Mouse (Mus musculus) WW6 (cell line): ENCODE data around the gene Zfp157.
"Not testable (repeated sequence)": the region's sequence is repeated elsewhere in the genome, so short reads cannot be mapped to it uniquely, and the experiment has no call there.

Experiments
- DNase-seq: peaks from one replicate; pipeline ENCODE4 v3.0.0-alpha.2; 2013; ENCODE audit warnings: low read depth, low spot score

The Zfp157 gene

DNA sequence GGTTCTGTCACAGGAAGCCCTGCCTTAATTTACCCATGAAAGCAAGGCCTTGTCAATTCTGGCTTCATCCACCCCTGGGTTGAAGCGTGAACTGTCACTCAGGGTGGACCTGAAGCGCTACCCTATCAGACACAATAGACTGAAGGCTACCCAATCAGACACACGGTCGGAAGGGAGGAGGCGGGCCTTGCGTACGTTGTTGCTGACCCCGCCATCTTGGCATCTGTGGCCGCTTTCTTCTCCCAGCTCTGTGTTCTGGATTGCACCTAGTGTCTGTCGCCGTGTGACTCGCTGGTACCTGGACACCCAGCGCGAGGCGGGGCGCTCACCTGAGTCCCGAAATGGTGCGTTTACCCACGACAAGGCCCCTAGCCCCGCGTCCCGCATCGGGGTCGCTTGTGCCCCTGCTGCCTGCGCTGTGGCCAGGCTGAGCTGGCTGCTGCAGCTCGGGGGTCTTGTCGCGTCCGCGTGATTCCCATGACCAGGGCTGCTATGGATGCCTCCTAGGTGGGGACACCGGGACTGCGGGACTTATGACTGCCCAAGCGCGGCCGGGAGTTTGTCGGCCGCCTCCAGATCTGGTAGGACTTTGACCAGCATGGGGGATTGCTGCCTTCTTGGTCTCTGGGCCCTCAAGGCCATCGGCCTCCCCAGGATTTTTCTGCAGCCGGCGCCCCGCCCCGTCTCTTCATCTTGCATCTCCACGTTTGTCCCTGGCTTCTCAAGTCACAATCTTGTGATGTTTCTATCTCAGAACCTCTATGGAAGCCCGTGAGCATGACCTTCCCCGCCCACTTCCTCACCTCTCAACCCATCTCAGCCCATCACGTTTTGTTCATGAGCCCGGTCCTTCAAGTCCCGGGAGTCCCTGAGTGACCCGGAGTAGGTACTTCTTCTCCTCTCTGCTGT lies at the start of gene Zfp157:
Zfp157 (plus strand) TSS at position 183 of the 909 bp plus-strand sequence.
- peak; percentile 76 for DNase-seq

DNA sequence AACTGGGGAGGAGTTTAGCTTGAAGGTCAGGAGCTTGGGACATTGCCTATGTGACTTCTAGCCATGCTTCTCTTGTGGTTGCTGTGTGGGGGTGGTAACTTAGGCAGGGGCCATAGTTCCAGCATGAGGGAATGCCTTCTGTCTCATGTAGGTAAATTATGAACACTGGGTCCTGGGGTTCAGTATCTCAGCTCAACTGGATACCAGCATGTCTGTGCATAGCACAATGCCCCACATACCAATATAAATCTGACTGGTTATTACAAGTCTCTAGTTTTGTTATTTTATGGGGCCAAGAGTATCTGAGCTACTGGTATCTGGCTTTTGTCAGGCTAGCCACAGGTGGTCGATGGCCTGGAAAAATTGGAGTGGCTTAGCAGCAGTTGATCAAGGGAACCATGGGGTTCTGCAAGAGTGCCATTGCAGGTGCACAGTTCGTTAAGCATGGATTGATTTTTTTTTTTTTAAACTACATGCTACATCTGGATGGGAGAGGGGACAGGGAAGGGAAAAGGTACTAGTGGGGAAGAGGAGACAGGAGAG lies 43.4 kb upstream of the Zfp157 start:
- no peak for DNase-seq

DNA sequence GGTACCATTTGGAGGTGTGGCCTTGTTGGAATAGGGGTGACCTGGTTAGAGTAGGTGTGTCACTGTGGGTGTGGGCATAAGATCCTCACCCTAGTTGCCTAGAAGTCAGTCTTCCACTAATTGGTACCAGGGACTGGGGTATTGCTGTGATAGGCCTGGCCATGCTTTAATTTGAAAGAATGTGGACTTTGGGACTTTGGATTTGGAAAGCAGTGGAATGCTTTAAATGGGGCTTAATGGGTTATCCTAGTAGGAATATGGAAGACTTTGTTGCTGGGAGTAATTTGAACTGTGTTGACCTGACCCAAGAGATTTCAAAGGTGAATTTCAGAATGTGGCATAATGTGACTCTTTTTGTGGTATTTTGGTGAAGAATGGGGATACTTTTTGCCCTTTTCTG lies 40.8 kb upstream of the Zfp157 start:
- not testable (repeated sequence) for DNase-seq

DNA sequence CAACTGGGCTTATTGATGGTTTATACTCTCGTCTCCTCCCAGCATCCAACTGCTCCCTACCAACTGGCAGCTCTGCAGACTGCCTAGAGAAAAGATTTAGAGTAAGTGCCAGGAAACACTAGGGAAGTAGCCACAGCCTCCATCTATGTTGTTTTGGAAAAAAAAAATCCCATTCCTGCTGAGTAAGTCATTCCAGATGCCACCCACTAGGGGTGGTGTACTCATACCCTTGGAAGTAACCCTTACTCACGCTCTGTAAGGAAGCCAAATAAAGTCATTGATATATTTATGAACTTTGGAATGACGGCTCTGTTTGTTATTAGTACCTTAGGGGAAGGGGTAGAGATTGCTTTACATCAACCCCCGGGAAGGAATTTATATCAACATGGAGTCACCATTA lies 17.1 kb downstream of the Zfp157 start:
- DNase-seq, result no peak

DNA sequence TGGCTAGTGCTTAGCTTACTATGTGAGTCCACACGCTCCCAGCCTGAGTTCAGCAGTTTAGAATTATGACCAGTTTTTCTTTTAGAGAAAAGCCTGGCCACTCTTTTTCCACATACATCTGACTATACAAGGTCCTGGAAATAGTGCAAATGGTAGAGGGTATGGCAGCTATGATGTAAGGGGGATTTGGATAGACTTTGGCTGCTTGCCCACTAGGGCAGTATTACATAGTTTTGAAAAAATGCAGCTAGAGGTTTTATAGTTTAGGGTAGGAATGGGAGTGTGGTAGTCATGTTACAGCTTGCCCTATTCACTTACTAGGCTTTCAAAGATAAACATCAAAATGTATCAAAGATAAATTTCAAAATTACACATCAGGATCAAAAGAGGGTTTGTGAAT lies 17.8 kb downstream of the Zfp157 start:
- DNase-seq, result no peak

DNA sequence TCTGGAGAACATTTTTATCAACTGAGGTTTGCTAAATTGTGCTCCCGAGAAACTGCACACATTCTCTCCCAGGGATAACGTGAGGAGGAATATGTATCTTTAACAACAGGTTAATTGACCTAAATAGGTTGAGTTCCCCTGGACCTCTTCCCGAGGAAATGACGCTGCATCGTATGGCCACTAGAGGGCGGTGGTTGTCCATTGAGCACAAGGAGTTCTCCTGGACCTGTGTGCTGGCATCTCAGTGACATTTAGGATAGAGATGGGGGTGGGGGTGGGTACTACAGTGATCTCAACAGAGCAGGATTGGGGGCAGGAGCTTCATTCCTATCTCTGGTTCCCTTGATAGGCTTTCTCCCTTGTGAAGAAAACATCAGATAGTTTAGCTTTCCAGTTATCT lies 32.3 kb downstream of the Zfp157 start:
- peak; percentile 22 for DNase-seq

DNA sequence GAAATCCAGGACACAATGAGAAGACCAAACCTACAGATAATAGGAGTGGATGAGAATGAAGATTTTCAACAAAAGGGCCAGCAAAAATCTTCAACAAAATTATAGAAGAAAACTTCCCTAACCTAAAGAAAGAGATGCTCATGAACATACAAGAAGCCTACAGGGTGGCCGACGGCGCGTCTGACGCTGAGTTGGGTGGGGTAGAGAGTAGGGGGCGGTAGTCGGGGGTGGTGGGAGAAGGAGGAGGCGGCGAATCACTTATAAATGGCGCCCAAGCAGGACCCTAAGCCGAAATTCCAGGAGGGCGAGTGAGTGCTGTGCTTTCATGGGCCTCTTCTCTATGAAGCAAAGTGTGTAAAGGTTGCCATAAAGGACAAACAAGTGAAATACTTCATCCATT lies 63.3 kb downstream of the Zfp157 start:
- DNase-seq, result not testable (repeated sequence)
